Mouse (Mus musculus) testis, adult 2 months (tissue): ENCODE results near the gene Susd6.

Experiments used
- CTCF ChIP-seq: fragments of 200-500 bp; IDR thresholded peaks from 2 replicates; pipeline ENCODE4 v1.5.1; 2012; ENCODE audit warnings: low read depth, mild to moderate bottlenecking, inconsistent platforms, low read length, moderate library complexity; ENCODE audit not compliant: control insufficient read depth, insufficient read depth, insufficient replicate concordance
- POLR2A ChIP-seq: fragments of 200-500 bp; IDR thresholded peaks from 2 replicates; pipeline ENCODE4 v1.6.1; 2012; ENCODE audit warnings: low read depth, mild to moderate bottlenecking, inconsistent platforms, low read length, moderate library complexity; ENCODE audit not compliant: control insufficient read depth

DNA sequence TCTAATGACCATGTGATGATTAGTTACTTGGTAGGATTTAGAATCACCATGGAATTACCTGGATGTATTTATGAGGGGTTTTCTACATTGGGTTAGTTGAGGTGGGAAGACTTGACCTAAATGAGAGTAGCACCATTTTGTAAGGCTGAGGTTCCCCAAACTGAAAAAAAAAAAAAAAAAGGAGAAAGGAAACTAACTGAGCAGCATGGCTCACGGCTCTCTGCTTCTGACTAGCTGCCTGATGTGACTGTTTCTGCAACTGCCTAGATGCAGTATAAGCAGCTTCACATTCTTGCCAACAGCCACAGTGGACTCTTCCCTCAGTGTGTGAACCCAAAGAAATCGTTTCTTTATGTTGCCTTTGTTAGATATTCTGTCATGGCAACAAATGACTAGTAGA is 49.3 kb downstream of the Susd6 start:
- TF ChIP-seq POLR2A (no peak), CTCF (no peak)
